Mouse (Mus musculus): Measurements from ENCODE around the gene Sp2.
A peak's percentile ranks its signal among the peaks of the same experiment; 100 is the strongest.

Gene Sp2

GRCm38 (mm10) chr11:96967544-96968269, 15.1 kb downstream of the Sp2 start:
- no peaks in the 10 kb centered on the region for H3K36me3 ChIP-seq (ENCODE audit: control insufficient read depth, insufficient read depth, low read length, poor library complexity, severe bottlenecking)
- no peaks in the 10 kb centered on the region for H3K27me3 ChIP-seq (ENCODE audit: control insufficient read depth, insufficient read depth, low read length, poor library complexity, severe bottlenecking)
- peak; percentile 40 for DNase-seq (ENCODE audit: low read depth, low spot score)

GRCm38 (mm10) chr11:96966914-96967543, 15.7 kb downstream of the Sp2 start:
- H3K27me3 ChIP-seq (ENCODE audit: control insufficient read depth, insufficient read depth, low read length, poor library complexity, severe bottlenecking) = no peaks in the 10 kb centered on the region
- peak; percentile 60 for DNase-seq (ENCODE audit: low read depth, low spot score)
- peaks cover 1% of the 10 kb centered on the region; the same call in 1 of the 2 replicates for H3K36me3 ChIP-seq (ENCODE audit: control insufficient read depth, insufficient read depth, low read length, poor library complexity, severe bottlenecking)

- H3K27me3 ChIP-seq (ENCODE audit: control insufficient read depth, insufficient read depth, low read length, poor library complexity, severe bottlenecking) = no peaks in the 10 kb centered on the region
Measured at GRCm38 (mm10) chr11:96966172-96966571, 16.6 kb downstream of the Sp2 start.

GRCm38 (mm10) chr11:96963580-96963979, 19.2 kb downstream of the Sp2 start:
- peak; percentile 85 for DNase-seq (ENCODE audit: low read depth, low spot score)

More at GRCm38 (mm10) chr11:96966172-96966571, 16.6 kb downstream of the Sp2 start:
- H3K36me3 ChIP-seq (ENCODE audit: control insufficient read depth, insufficient read depth, low read length, poor library complexity, severe bottlenecking) = peaks cover 5% of the 10 kb centered on the region
- no peak for DNase-seq (ENCODE audit: low read depth, low spot score)

GRCm38 (mm10) chr11:96957061-96957805, 25.5 kb downstream of the Sp2 start:
- no peak for DNase-seq (ENCODE audit: low read depth, low spot score)
- H3K36me3 ChIP-seq (ENCODE audit: control insufficient read depth, insufficient read depth, low read length, poor library complexity, severe bottlenecking) = peaks cover 25% of the 10 kb centered on the region
- no peaks in the 10 kb centered on the region for H3K27me3 ChIP-seq (ENCODE audit: control insufficient read depth, insufficient read depth, low read length, poor library complexity, severe bottlenecking)

More at GRCm38 (mm10) chr11:96963580-96963979, 19.2 kb downstream of the Sp2 start:
- Histone ChIP-seq H3K36me3 (ENCODE audit: control insufficient read depth, insufficient read depth, low read length, poor library complexity, severe bottlenecking) (peaks cover 12% of the 10 kb centered on the region), H3K27me3 (ENCODE audit: control insufficient read depth, insufficient read depth, low read length, poor library complexity, severe bottlenecking) (no peaks in the 10 kb centered on the region)

GRCm38 (mm10) chr11:96956009-96956724, 26.6 kb downstream of the Sp2 start:
- Histone ChIP-seq H3K36me3 (ENCODE audit: control insufficient read depth, insufficient read depth, low read length, poor library complexity, severe bottlenecking) (peaks cover 20% of the 10 kb centered on the region), H3K27me3 (ENCODE audit: control insufficient read depth, insufficient read depth, low read length, poor library complexity, severe bottlenecking) (no peaks in the 10 kb centered on the region)
- DNase-seq (ENCODE audit: low read depth, low spot score) = no peak

- Histone ChIP-seq H3K27me3 (ENCODE audit: control insufficient read depth, insufficient read depth, low read length, poor library complexity, severe bottlenecking) (no peaks in the 10 kb centered on the region), H3K36me3 (ENCODE audit: control insufficient read depth, insufficient read depth, low read length, poor library complexity, severe bottlenecking) (peaks cover 13% of the 10 kb centered on the region)
- no peak for DNase-seq (ENCODE audit: low read depth, low spot score)
Measured at GRCm38 (mm10) chr11:96955094-96955493, 27.7 kb downstream of the Sp2 start.

GRCm38 (mm10) chr11:96952896-96953295, 29.9 kb downstream of the Sp2 start:
- H3K36me3 ChIP-seq (ENCODE audit: control insufficient read depth, insufficient read depth, low read length, poor library complexity, severe bottlenecking) = peaks cover 13% of the 10 kb centered on the region
- DNase-seq (ENCODE audit: low read depth, low spot score) = no peak
- H3K27me3 ChIP-seq (ENCODE audit: control insufficient read depth, insufficient read depth, low read length, poor library complexity, severe bottlenecking) = no peaks in the 10 kb centered on the region

- no peaks in the 10 kb centered on the region for H3K27me3 ChIP-seq (ENCODE audit: control insufficient read depth, insufficient read depth, low read length, poor library complexity, severe bottlenecking)
- DNase-seq (ENCODE audit: low read depth, low spot score) = no peak
- H3K36me3 ChIP-seq (ENCODE audit: control insufficient read depth, insufficient read depth, low read length, poor library complexity, severe bottlenecking) = peaks cover 11% of the 10 kb centered on the region
Measured at GRCm38 (mm10) chr11:96952426-96952825, 30.3 kb downstream of the Sp2 start.

- H3K36me3 ChIP-seq (ENCODE audit: control insufficient read depth, insufficient read depth, low read length, poor library complexity, severe bottlenecking) = peaks cover 7% of the 10 kb centered on the region; the same call in 1 of the 2 replicates
- DNase-seq (ENCODE audit: low read depth, low spot score) = peak; percentile 53
- H3K27me3 ChIP-seq (ENCODE audit: control insufficient read depth, insufficient read depth, low read length, poor library complexity, severe bottlenecking) = no peaks in the 10 kb centered on the region
Measured at GRCm38 (mm10) chr11:96950767-96951166, 32.0 kb downstream of the Sp2 start.

- no peak for DNase-seq (ENCODE audit: low read depth, low spot score)
- Histone ChIP-seq H3K36me3 (ENCODE audit: control insufficient read depth, insufficient read depth, low read length, poor library complexity, severe bottlenecking) (peaks cover 1% of the 10 kb centered on the region; the same call in 1 of the 2 replicates), H3K27me3 (ENCODE audit: control insufficient read depth, insufficient read depth, low read length, poor library complexity, severe bottlenecking) (no peaks in the 10 kb centered on the region)
Measured at GRCm38 (mm10) chr11:96947849-96948248, 34.9 kb downstream of the Sp2 start.

GRCm38 (mm10) chr11:96946498-96946897, 36.3 kb downstream of the Sp2 start:
- no peak for DNase-seq (ENCODE audit: low read depth, low spot score)
- H3K27me3 ChIP-seq (ENCODE audit: control insufficient read depth, insufficient read depth, low read length, poor library complexity, severe bottlenecking) = no peaks in the 10 kb centered on the region; the same call in 1 of the 2 replicates
- no peaks in the 10 kb centered on the region for H3K36me3 ChIP-seq (ENCODE audit: control insufficient read depth, insufficient read depth, low read length, poor library complexity, severe bottlenecking)

GRCm38 (mm10) chr11:96944844-96945580, 37.7 kb downstream of the Sp2 start:
- H3K36me3 ChIP-seq (ENCODE audit: control insufficient read depth, insufficient read depth, low read length, poor library complexity, severe bottlenecking) = no peaks in the 10 kb centered on the region
- DNase-seq (ENCODE audit: low read depth, low spot score) = peak; percentile 17
- no peaks in the 10 kb centered on the region; the same call in 1 of the 2 replicates for H3K27me3 ChIP-seq (ENCODE audit: control insufficient read depth, insufficient read depth, low read length, poor library complexity, severe bottlenecking)
